Mouse (Mus musculus): ENCODE measurements around the gene Txnrd2. TPM values are rescaled to one million over a fixed set of nuclear protein-coding genes. Genes with fewer than 3 reads are reported as not detected.
A peak's percentile ranks its signal among the peaks of the same experiment; 100 is the strongest.

Txnrd2 gene
- polyA plus RNA-seq, 1 experiment, result 4.3 TPM

- Histone ChIP-seq H3K27ac (ENCODE audit: control insufficient read depth, insufficient read depth, low read depth, low read length) (no peak overlapping the region), H3K36me3 (ENCODE audit: control insufficient read depth, insufficient read depth, low read length) (no peaks in the 10 kb centered on the region)
These were observed 15.8 kb upstream of the Txnrd2 start for GRCm38 (mm10) chr16:18410418-18410817.

GRCm38 (mm10) chr16:18411026-18411649 is 15.0 kb upstream of the Txnrd2 start:
- no peak overlapping the region for H3K4me3 ChIP-seq (ENCODE audit: control insufficient read depth, low read depth, low read length)
- H3K27ac ChIP-seq (ENCODE audit: control insufficient read depth, insufficient read depth, low read depth, low read length), result no peak overlapping the region
- H3K27me3 ChIP-seq (ENCODE audit: control insufficient read depth, insufficient read depth, low read length), result no peaks in the 10 kb centered on the region
- H3K36me3 ChIP-seq (ENCODE audit: control insufficient read depth, insufficient read depth, low read length), result no peaks in the 10 kb centered on the region
- no peak for TF ChIP-seq POLR2A (IDR thresholded peaks at IDR 0.05; ENCODE audit: control insufficient read depth, low read depth, low read length)
- no peak for TF ChIP-seq CTCF (IDR thresholded peaks at IDR 0.05; ENCODE audit: control insufficient read depth, insufficient read depth, insufficient replicate concordance, low read depth, low read length)
- H3K4me1 ChIP-seq (ENCODE audit: control insufficient read depth, insufficient read depth, low read length), result peaks cover 3% of the 10 kb centered on the region

More at GRCm38 (mm10) chr16:18410418-18410817, 15.8 kb upstream of the Txnrd2 start:
- Histone ChIP-seq H3K4me1 (ENCODE audit: control insufficient read depth, insufficient read depth, low read length) (peaks cover 3% of the 10 kb centered on the region), H3K4me3 (ENCODE audit: control insufficient read depth, low read depth, low read length) (no peak overlapping the region), H3K27me3 (ENCODE audit: control insufficient read depth, insufficient read depth, low read length) (no peaks in the 10 kb centered on the region)
- TF ChIP-seq CTCF (IDR thresholded peaks at IDR 0.05; ENCODE audit: control insufficient read depth, insufficient read depth, insufficient replicate concordance, low read depth, low read length) (no peak), POLR2A (IDR thresholded peaks at IDR 0.05; ENCODE audit: control insufficient read depth, low read depth, low read length) (no peak)

GRCm38 (mm10) chr16:18411802-18412476 is 14.2 kb upstream of the Txnrd2 start:
- no peak overlapping the region for H3K27ac ChIP-seq (ENCODE audit: control insufficient read depth, insufficient read depth, low read depth, low read length)
- no peak overlapping the region for H3K4me3 ChIP-seq (ENCODE audit: control insufficient read depth, low read depth, low read length)
- no peaks in the 10 kb centered on the region for H3K27me3 ChIP-seq (ENCODE audit: control insufficient read depth, insufficient read depth, low read length)
- TF ChIP-seq CTCF (IDR thresholded peaks at IDR 0.05; ENCODE audit: control insufficient read depth, insufficient read depth, insufficient replicate concordance, low read depth, low read length) (no peak), POLR2A (IDR thresholded peaks at IDR 0.05; ENCODE audit: control insufficient read depth, low read depth, low read length) (no peak)
- H3K36me3 ChIP-seq (ENCODE audit: control insufficient read depth, insufficient read depth, low read length), result no peaks in the 10 kb centered on the region
- H3K4me1 ChIP-seq (ENCODE audit: control insufficient read depth, insufficient read depth, low read length), result peaks cover 3% of the 10 kb centered on the region

GRCm38 (mm10) chr16:18413032-18413816 is 13.0 kb upstream of the Txnrd2 start:
- no peak overlapping the region for H3K4me3 ChIP-seq (ENCODE audit: control insufficient read depth, low read depth, low read length)
- H3K4me1 ChIP-seq (ENCODE audit: control insufficient read depth, insufficient read depth, low read length), result peaks cover 3% of the 10 kb centered on the region
- no peak overlapping the region for H3K27ac ChIP-seq (ENCODE audit: control insufficient read depth, insufficient read depth, low read depth, low read length)
- TF ChIP-seq POLR2A (IDR thresholded peaks at IDR 0.05; ENCODE audit: control insufficient read depth, low read depth, low read length) (no peak), CTCF (IDR thresholded peaks at IDR 0.05; ENCODE audit: control insufficient read depth, insufficient read depth, insufficient replicate concordance, low read depth, low read length) (no peak)
- H3K27me3 ChIP-seq (ENCODE audit: control insufficient read depth, insufficient read depth, low read length), result no peaks in the 10 kb centered on the region
- no peaks in the 10 kb centered on the region for H3K36me3 ChIP-seq (ENCODE audit: control insufficient read depth, insufficient read depth, low read length)

GRCm38 (mm10) chr16:18416094-18416761 is 10.0 kb upstream of the Txnrd2 start:
- TF ChIP-seq CTCF (IDR thresholded peaks at IDR 0.05; ENCODE audit: control insufficient read depth, insufficient read depth, insufficient replicate concordance, low read depth, low read length), result no peak
- no peak for TF ChIP-seq POLR2A (IDR thresholded peaks at IDR 0.05; ENCODE audit: control insufficient read depth, low read depth, low read length)
- Histone ChIP-seq H3K4me1 (ENCODE audit: control insufficient read depth, insufficient read depth, low read length) (peaks cover 3% of the 10 kb centered on the region), H3K4me3 (ENCODE audit: control insufficient read depth, low read depth, low read length) (no peak overlapping the region), H3K36me3 (ENCODE audit: control insufficient read depth, insufficient read depth, low read length) (no peaks in the 10 kb centered on the region), H3K27me3 (ENCODE audit: control insufficient read depth, insufficient read depth, low read length) (no peaks in the 10 kb centered on the region), H3K27ac (ENCODE audit: control insufficient read depth, insufficient read depth, low read depth, low read length) (peak overlapping the region; percentile 64)

- H3K27me3 ChIP-seq (ENCODE audit: control insufficient read depth, insufficient read depth, low read length), result no peaks in the 10 kb centered on the region
- no peaks in the 10 kb centered on the region for H3K36me3 ChIP-seq (ENCODE audit: control insufficient read depth, insufficient read depth, low read length)
- TF ChIP-seq CTCF (IDR thresholded peaks at IDR 0.05; ENCODE audit: control insufficient read depth, insufficient read depth, insufficient replicate concordance, low read depth, low read length) (no peak), POLR2A (IDR thresholded peaks at IDR 0.05; ENCODE audit: control insufficient read depth, low read depth, low read length) (no peak)
- no peak overlapping the region for H3K4me3 ChIP-seq (ENCODE audit: control insufficient read depth, low read depth, low read length)
- H3K27ac ChIP-seq (ENCODE audit: control insufficient read depth, insufficient read depth, low read depth, low read length), result peak overlapping the region; percentile 64
- H3K4me1 ChIP-seq (ENCODE audit: control insufficient read depth, insufficient read depth, low read length), result no peaks in the 10 kb centered on the region
These were observed 9.3 kb upstream of the Txnrd2 start for GRCm38 (mm10) chr16:18416837-18417236.

Measured in testis, adult 2 months (tissue).